Mouse (Mus musculus) brain, embryonic 14.5 days (tissue): ENCODE results near the gene Retreg1. TPM values are rescaled to one million over a fixed set of nuclear protein-coding genes. Genes with fewer than 3 reads are reported as not detected.
A peak's percentile ranks its signal among the peaks of the same experiment; 100 is the strongest.

Experiments used
- DNase-seq: peaks from one replicate; pipeline ENCODE4 v3.0.0-alpha.2; 2011; ENCODE audit warnings: low read depth
- CTCF ChIP-seq: fragments of 200-500 bp; IDR thresholded peaks from 2 replicates; pipeline ENCODE4 v1.5.1; 2012; ENCODE audit warnings: inconsistent platforms, mild to moderate bottlenecking, moderate library complexity, borderline replicate concordance; ENCODE audit not compliant: insufficient read depth, insufficient read length; ENCODE audit errors: extremely low read depth
- POLR2A ChIP-seq: fragments of 200-500 bp; IDR thresholded peaks from 2 replicates; pipeline ENCODE4 v1.6.1; 2012; ENCODE audit warnings: mild to moderate bottlenecking, inconsistent platforms, borderline replicate concordance; ENCODE audit not compliant: poor library complexity, insufficient read depth, insufficient read length, severe bottlenecking; ENCODE audit errors: extremely low read depth
- polyA plus RNA-seq: library from polyadenylated mRNA; depleted of rRNA; stranded (reverse); fragments of >200 nt; gene quantifications from 2 replicates; pipeline ENCODE4 v1.2.3, GENCODE M21; 2012

Retreg1 gene
- polyA plus RNA-seq, 1 experiment, result 8.9 TPM

GRCm38 (mm10) chr15:25913659-25914058 lies 70.7 kb downstream of the Retreg1 start:
- no peak for DNase-seq
- TF ChIP-seq CTCF, result no peak
- TF ChIP-seq POLR2A, result no peak

- no peak for TF ChIP-seq CTCF
- TF ChIP-seq POLR2A, result no peak
These were observed 71.2 kb downstream of the Retreg1 start for GRCm38 (mm10) chr15:25914160-25914559.

DNA sequence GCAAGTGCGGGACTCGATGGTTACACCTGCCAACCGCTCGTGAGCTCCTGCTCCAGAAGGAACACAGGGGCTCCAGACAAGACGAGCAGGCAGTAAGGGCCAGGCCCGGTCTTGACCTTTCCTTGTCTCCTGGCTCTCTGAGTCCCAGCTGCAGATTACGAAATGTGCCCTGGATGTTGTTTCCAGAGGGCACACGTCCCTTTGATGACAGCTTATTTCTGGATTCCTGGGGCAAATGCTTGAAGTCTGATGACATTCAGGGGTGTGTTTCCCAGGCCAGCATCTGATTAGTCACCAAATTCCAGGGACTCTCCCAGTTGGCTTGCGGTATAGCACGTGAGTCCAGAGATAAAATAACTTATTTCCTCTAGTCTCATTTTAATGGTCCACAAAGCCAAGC lies 72.0 kb downstream of the Retreg1 start:
- TF ChIP-seq CTCF, result no peak
- DNase-seq, result no peak

More at GRCm38 (mm10) chr15:25914160-25914559, 71.2 kb downstream of the Retreg1 start:
- DNase-seq, result no peak

DNA sequence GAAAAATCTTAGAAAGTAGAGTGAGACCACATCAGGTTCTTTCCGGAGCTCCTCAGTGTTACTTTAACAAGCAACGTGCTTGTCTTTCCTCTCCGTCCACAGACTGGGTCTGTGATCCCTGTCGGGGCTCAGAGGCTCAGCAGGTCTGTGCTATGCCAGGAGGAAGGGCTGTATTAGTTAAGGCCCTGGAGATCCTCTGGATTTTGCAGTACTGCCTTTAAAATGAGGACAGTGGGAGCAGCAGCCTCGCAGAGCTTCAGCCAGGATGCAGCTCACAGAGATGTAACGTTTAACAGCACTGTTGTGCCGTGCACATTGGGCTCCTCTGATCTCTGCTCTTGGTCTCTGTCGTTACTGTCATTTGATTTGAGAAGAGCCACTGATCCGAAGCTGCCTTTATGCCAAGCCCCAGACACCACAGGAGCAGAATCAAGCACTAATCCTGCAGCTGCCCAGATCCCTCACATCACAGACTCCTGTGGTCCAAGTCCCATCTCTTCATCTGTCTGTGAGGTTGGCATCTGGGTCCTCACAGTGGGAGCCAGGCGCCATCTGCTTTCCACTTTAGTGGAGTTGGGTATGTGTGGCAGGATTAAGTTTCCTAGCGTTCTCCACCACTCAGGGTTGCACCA lies 72.7 kb downstream of the Retreg1 start:
- peak; percentile 66 for DNase-seq
- TF ChIP-seq POLR2A, result no peak
- no peak for TF ChIP-seq CTCF

- no peak for DNase-seq
- TF ChIP-seq POLR2A, result no peak
- TF ChIP-seq CTCF, result no peak
These were observed 73.3 kb downstream of the Retreg1 start for GRCm38 (mm10) chr15:25916252-25916651.

- TF ChIP-seq POLR2A (no peak), CTCF (no peak)
- DNase-seq, result no peak
These were observed 75.7 kb downstream of the Retreg1 start for GRCm38 (mm10) chr15:25918641-25919040.

DNA sequence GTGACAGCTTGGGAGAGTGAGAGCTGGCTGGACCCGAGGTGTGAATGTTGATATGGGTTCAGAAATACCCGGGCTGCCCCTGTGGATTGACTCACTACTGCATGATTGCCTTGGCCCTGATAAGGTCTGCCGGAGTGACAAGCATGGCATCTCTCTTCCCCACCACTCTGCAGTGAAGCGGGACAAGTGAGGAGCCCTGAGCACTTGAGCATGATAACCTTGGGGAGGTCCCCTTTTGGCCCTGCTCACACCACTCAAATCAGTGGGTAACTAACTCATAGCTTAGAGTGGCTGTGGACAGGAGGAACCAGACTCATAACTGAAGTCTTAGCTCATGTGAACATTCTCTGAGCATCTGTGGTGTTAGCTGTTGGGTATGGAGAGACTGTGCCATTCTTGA lies 77.0 kb downstream of the Retreg1 start:
- no peak for DNase-seq
- TF ChIP-seq POLR2A, result no peak
- no peak for TF ChIP-seq CTCF

DNA sequence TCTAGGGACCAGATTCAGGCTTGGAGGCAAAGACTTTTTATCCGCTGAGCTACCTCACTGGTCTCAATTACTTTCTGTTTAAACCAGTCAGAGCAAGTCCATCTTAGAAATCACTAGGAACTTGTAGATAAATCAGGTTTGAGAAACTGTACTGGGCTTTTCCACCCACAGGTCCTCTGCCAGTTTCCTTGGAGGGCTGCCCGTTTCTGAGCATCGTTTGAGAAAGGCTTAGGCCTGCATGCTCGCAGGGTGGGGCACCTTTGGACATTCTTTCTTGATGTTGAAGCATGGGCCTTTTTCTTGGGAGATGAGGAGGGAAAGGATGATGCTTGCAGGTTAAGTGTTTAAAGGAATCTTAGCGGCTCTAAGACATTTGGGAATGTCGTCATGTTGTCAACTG lies 77.9 kb downstream of the Retreg1 start:
- TF ChIP-seq POLR2A (no peak), CTCF (no peak)
- DNase-seq, result no peak

- DNase-seq, result no peak
- no peak for TF ChIP-seq POLR2A
These were observed 79.0 kb downstream of the Retreg1 start for GRCm38 (mm10) chr15:25922007-25922406.

GRCm38 (mm10) chr15:25923916-25924315 lies 80.9 kb downstream of the Retreg1 start:
- TF ChIP-seq POLR2A (no peak), CTCF (no peak)
- DNase-seq, result no peak

- DNase-seq, result no peak
- TF ChIP-seq CTCF, result no peak
- TF ChIP-seq POLR2A, result no peak
These were observed 83.2 kb downstream of the Retreg1 start for GRCm38 (mm10) chr15:25926171-25926570.

- TF ChIP-seq CTCF (no peak), POLR2A (no peak)
- no peak for DNase-seq
These were observed 84.1 kb downstream of the Retreg1 start for GRCm38 (mm10) chr15:25927106-25927505.
